Mouse (Mus musculus) megakaryocyte, embryonic 14.5 days (primary cell): ENCODE measurements around the gene Lmo1. TPM values are rescaled to one million over a fixed set of nuclear protein-coding genes. Genes with fewer than 3 reads are reported as not detected.

Experiments used
- H3K27me3 ChIP-seq: replicated peaks from 2 replicates; pipeline ENCODE3; 2012; ENCODE audit warnings: inconsistent platforms
- H3K36me3 ChIP-seq: replicated peaks from 2 replicates; pipeline ENCODE3; 2012; ENCODE audit warnings: low read length, inconsistent platforms, mixed read lengths
- H3K4me1 ChIP-seq: 2 replicates; pipeline ENCODE4 v1.6.1; 2012; ENCODE audit warnings: inconsistent platforms
- H3K4me3 ChIP-seq: replicated peaks from 2 replicates; pipeline ENCODE3; 2012; ENCODE audit warnings: moderate library complexity, mild to moderate bottlenecking, inconsistent platforms
- H3K9me3 ChIP-seq: 2 replicates; pipeline ENCODE4 v1.6.1; 2012; ENCODE audit warnings: inconsistent platforms
- FLI1 ChIP-seq: IDR thresholded peaks from 2 replicates; pipeline ENCODE4 v1.6.1; 2012; ENCODE audit warnings: low read length, inconsistent platforms, mixed read lengths
- GATA1 ChIP-seq: IDR thresholded peaks from 3 replicates; pipeline ENCODE4 v1.6.1; 2012; ENCODE audit warnings: mixed read lengths, low read length, inconsistent platforms, borderline replicate concordance
- polyA plus RNA-seq: library from polyadenylated mRNA; stranded (reverse); fragments of >175 nt; gene quantifications from 2 replicates; pipeline ENCODE4 v1.2.3, GENCODE M21; 2012; ENCODE audit warnings: low replicate concordance; ENCODE audit not compliant: insufficient read depth

Gene Lmo1
- polyA plus RNA-seq, 1 experiment, result 0.58 TPM

DNA sequence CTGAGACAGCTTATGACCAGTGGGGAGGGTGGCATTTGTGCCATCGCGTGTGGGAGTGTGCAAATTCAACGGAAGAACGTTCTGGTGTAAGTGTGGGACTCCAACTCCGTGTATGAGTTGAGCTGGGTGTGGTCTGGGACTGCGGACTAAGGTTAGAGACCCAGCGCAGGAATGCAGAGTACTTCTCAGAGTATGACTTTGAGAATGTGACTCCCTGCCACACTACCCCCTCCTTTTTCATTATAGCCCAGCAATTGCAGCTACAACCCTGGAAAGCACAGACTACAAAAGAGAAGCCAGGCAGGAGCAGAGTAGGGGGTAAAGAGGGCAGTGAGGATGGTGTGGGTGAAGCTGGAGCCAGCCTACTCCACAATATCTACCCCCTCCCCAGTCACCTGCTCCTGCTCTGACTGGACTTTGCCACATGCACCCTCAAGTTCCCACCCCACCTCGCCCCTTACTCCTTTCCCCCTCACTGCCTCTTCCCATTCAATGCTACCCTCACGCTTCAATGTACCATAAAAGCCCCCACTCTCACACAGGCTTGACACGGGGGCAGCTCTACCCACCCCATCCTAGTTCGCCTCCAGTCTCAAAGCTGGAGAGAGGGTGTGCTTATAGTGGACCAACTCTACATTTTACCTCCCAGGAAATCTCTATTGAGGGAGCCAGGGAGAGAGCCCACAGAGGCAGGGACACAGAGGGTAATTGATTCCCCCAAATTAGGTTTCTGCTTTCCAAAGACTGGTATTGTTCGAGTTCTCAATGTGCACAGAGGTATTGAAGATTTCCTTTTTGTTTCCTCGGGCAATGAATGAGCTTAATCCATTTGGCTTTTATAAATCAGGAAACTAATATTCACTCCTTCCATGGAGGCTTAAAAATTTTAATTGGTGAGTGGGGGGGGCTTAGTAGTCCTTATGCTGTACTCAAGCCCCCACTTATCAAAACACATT is 941 bp upstream of the Lmo1 start:
- H3K36me3 ChIP-seq, result no peaks in the 10 kb centered on the region
- no peak for TF ChIP-seq GATA1
- peak overlapping the region; percentile 53 for H3K4me3 ChIP-seq
- H3K9me3 ChIP-seq, result 0 out of 2 replicates have a peak, but pooled peaks cover 3% of the 10 kb centered on the region
- H3K4me1 ChIP-seq, result peaks cover 6% of the 10 kb centered on the region
- peaks cover 65% of the 10 kb centered on the region for H3K27me3 ChIP-seq

- H3K4me1 ChIP-seq, result peaks cover 15% of the 10 kb centered on the region
- H3K9me3 ChIP-seq, result peaks cover 4% of the 10 kb centered on the region; the same call in 1 of the 2 replicates
- peak overlapping the region; percentile 73 for H3K4me3 ChIP-seq
- peaks cover 80% of the 10 kb centered on the region for H3K27me3 ChIP-seq
- H3K36me3 ChIP-seq, result no peaks in the 10 kb centered on the region
- no peak for TF ChIP-seq FLI1
- no peak for TF ChIP-seq GATA1
Observed at GRCm38 (mm10) chr7:109174337-109174948, 564 bp downstream of the Lmo1 start.

DNA sequence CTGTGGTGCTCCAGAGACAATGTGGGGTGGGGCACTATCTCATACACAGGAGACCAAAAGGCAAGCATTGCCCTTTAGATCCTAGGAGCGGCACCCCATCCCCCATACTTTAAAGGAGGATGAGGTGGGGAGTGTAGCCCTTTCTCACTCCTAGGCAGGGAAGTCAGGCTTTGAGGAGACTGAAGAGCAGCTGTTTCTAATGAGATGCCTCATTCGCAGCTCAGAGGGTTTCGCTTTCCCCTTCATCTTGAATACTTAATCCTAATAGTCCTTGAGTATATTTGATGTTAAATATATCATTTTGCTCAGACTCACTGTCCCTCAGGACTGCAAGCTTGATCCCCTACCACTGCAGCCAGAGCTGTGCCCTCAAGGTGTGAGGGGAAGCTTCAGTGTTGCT is 3.1 kb downstream of the Lmo1 start:
- Histone ChIP-seq H3K36me3 (no peaks in the 10 kb centered on the region), H3K4me3 (no peak overlapping the region), H3K4me1 (peaks cover 15% of the 10 kb centered on the region), H3K27me3 (peaks cover 89% of the 10 kb centered on the region), H3K9me3 (peaks cover 7% of the 10 kb centered on the region; the same call in 1 of the 2 replicates)
- no peak for TF ChIP-seq FLI1
- TF ChIP-seq GATA1, result no peak

DNA sequence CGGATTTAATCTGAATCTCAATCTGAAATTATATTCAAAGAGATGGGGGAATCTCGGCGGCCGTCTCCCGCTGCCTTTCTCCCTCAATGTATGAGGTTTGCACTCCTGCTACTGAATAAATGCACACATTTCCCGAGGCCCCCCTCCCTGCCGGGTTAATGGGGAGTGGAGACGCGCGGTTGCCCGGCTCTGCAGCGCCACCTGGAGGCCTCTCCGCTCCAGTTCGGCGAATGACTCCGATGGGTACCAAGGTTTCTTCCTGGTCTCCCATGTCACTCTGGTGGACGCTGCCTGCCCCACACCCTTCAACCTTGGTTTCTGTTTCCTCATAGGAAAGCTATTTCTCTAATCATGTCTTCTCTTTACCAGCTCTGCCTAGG is 4.6 kb downstream of the Lmo1 start:
- no peak for TF ChIP-seq GATA1
- Histone ChIP-seq H3K9me3 (peaks cover 7% of the 10 kb centered on the region; the same call in 1 of the 2 replicates), H3K4me3 (peak overlapping the region; percentile 23), H3K27me3 (peaks cover 89% of the 10 kb centered on the region), H3K4me1 (peaks cover 15% of the 10 kb centered on the region), H3K36me3 (no peaks in the 10 kb centered on the region)

DNA sequence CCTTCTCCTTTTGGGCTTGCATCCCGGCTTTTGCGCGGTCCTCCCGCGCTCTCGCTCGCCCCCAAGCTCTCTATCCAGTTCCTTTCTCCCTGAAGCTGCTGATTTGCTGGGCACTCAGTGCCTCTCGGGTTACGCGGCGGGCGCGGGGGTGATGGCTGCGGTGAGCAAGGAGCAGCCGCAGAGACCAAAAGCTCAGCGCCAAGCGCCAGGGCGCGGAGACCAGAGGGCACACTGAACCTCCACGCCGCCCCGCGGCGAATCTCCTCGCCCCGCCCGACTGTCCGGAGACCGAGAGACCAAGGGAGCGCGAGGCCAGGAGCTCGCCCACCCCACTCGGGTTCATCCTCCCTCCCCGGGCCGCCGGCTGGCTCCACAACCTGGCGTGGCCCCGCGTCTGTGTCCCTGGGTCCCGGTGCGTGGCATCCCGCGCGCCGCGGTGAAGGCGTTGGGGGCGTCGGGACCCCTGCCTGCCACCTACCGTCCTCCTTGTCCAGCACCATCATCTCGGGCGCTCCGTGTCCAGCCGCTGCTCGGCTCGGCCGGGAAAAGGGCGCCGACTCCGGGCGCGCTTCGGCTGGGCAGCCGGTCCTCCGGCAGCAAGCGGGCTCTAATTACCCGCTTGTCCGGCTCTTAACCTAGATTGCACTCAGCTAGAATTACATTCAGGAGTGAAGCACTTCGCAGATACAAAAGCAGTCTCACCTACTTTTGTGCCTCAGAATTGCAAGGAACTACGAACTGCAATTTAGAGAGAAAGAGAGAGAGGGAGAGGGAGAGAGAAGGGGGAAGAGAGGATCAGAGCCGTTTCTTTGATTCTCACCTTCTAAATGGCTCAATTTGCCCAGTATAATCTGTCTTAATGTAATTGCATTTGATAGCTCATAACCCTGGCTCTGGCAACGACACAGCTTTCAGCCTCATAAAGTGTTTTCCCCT is 5.2 kb downstream of the Lmo1 start:
- Histone ChIP-seq H3K27me3 (peaks cover 86% of the 10 kb centered on the region), H3K36me3 (no peaks in the 10 kb centered on the region), H3K4me3 (peak overlapping the region; percentile 78), H3K9me3 (peaks cover 7% of the 10 kb centered on the region; the same call in 1 of the 2 replicates), H3K4me1 (peaks cover 13% of the 10 kb centered on the region)
- TF ChIP-seq GATA1, result no peak
- TF ChIP-seq FLI1, result no peak

- Histone ChIP-seq H3K4me1 (peaks cover 10% of the 10 kb centered on the region), H3K9me3 (peaks cover 7% of the 10 kb centered on the region; the same call in 1 of the 2 replicates), H3K36me3 (no peaks in the 10 kb centered on the region), H3K4me3 (no peak overlapping the region), H3K27me3 (peaks cover 81% of the 10 kb centered on the region)
- TF ChIP-seq GATA1 (no peak), FLI1 (no peak)
Observed at GRCm38 (mm10) chr7:109168716-109169115, 6.3 kb downstream of the Lmo1 start.

DNA sequence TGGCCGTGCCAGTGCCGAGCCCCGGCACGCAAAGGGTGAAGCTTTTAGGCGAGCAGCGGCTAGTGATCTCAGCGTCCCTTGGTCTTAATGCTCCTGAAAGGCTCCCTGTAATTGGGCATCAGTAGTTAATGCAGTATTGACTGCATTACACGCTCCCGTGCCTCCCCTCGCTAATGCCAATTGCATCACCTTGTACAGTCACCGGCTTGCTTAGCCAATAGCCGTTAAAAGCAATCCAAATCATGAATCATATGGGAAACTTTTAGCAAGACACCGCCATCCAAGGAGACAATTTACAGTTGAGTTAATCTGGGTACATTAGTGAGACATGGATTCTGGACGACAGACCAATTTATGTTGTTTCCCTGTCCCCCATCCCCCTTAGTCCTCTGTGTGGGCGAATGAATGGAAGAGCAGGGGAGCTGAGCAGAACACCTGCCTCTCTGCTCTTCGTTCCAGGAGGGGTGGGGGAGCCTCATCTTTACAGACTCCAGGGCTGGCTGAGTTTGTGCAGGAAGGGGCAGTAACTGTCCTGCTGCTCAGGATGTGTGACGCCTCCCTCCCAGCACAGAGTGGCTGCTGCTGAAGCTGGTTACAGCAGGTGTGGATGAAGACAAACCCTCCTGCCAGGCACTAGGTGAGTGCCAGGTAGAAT is 8.9 kb downstream of the Lmo1 start:
- no peak overlapping the region for H3K4me3 ChIP-seq
- TF ChIP-seq FLI1 (no peak), GATA1 (no peak)
- H3K9me3 ChIP-seq, result peaks cover 7% of the 10 kb centered on the region; the same call in 1 of the 2 replicates
- peaks cover 60% of the 10 kb centered on the region for H3K27me3 ChIP-seq
- H3K36me3 ChIP-seq, result no peaks in the 10 kb centered on the region
- peaks cover 10% of the 10 kb centered on the region for H3K4me1 ChIP-seq

DNA sequence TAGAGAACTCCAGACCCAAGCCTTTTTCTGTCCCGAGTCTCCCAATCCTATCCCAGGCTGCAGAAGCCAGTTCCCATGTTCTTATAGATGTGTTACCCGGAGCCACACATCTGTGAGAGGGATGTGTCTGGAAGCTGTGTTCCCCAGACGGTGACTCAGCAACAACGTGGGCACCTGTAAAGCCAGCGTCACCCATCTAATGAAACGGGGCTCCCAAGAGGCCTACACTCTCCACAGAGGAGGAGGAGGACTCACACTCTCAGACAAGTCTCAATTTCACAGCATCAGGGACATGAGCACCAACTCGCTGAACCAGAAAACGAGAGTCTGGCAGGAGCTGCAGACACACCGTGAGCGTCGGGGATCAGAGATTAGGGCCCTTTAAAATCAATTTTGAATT is 20.7 kb downstream of the Lmo1 start:
- Histone ChIP-seq H3K9me3 (no peaks in the 10 kb centered on the region), H3K36me3 (no peaks in the 10 kb centered on the region), H3K27me3 (peaks cover 16% of the 10 kb centered on the region), H3K4me3 (no peak overlapping the region), H3K4me1 (no peaks in the 10 kb centered on the region)
- TF ChIP-seq GATA1, result no peak
- TF ChIP-seq FLI1, result no peak

GRCm38 (mm10) chr7:109153538-109153937 is 21.5 kb downstream of the Lmo1 start:
- TF ChIP-seq FLI1 (no peak), GATA1 (no peak)
- H3K4me3 ChIP-seq, result no peak overlapping the region
- no peaks in the 10 kb centered on the region for H3K4me1 ChIP-seq
- H3K36me3 ChIP-seq, result no peaks in the 10 kb centered on the region
- H3K27me3 ChIP-seq, result peaks cover 13% of the 10 kb centered on the region
- no peaks in the 10 kb centered on the region for H3K9me3 ChIP-seq
